Mouse (Mus musculus) heart, embryonic 13.5 days (tissue): ENCODE measurements around the gene Hcfc2. TPM values are rescaled to one million over a fixed set of nuclear protein-coding genes. Genes with fewer than 3 reads are reported as not detected.

Experiments used
- ATAC-seq: fragments of 200-750 bp; cut with Nextera tagmentation; 2 replicates; pipeline ENCODE4 v1.8.0; 2017; ENCODE audit warnings: moderate TSS enrichment; ENCODE audit not compliant: insufficient number of reproducible peaks, low FRiP score, low TSS enrichment; ENCODE audit errors: extremely low read depth
- H3K27ac ChIP-seq: fragments of 300-500 bp; sonication (generic); replicated peaks from 2 replicates; pipeline ENCODE4 v1.5.1; 2015; ENCODE audit warnings: moderate library complexity, mild to moderate bottlenecking, inconsistent platforms
- H3K27me3 ChIP-seq: fragments of 300-500 bp; sonication (generic); replicated peaks from 2 replicates; pipeline ENCODE4 v1.6.1; 2015; ENCODE audit warnings: mild to moderate bottlenecking, inconsistent platforms
- H3K36me3 ChIP-seq: fragments of 300-500 bp; sonication (generic); 2 replicates; pipeline ENCODE4 v1.6.1; 2015; ENCODE audit warnings: mild to moderate bottlenecking, inconsistent platforms
- H3K4me1 ChIP-seq: fragments of 300-500 bp; sonication (generic); 2 replicates; pipeline ENCODE4 v1.6.1; 2015; ENCODE audit warnings: inconsistent platforms
- H3K4me2 ChIP-seq: fragments of 300-500 bp; sonication (generic); 2 replicates; pipeline ENCODE4 v1.6.1; 2015; ENCODE audit warnings: inconsistent platforms, mild to moderate bottlenecking, moderate library complexity
- H3K4me3 ChIP-seq: fragments of 300-500 bp; sonication (generic); 2 replicates; pipeline ENCODE4 v1.5.1; 2015; ENCODE audit warnings: moderate library complexity, mild to moderate bottlenecking, inconsistent platforms
- H3K9ac ChIP-seq: fragments of 300-500 bp; sonication (generic); 2 replicates; pipeline ENCODE4 v1.6.1; 2015; ENCODE audit warnings: inconsistent platforms, mild to moderate bottlenecking, moderate library complexity
- H3K9me3 ChIP-seq: fragments of 300-500 bp; sonication (generic); 2 replicates; pipeline ENCODE4 v1.6.1; 2016; ENCODE audit warnings: inconsistent platforms
- WGBS: fragments of 180-500 bp; shearing (Covaris S2); methylation state at CpG from one replicate; pipeline ENCODE4 v1.1.7; 2015; ENCODE audit warnings: mixed read lengths; 5-methylcytosine and 5-hydroxymethylcytosine counted together
- polyA plus RNA-seq: library from polyadenylated mRNA; unstranded; fragments of >200 nt; fragmentation: Nextera tagmentation; extraction: Ambion mirVana; gene quantifications from 2 replicates; pipeline ENCODE4 v1.2.1, GENCODE M21; 2015

Hcfc2 gene
- polyA plus RNA-seq, 1 experiment from 2014 or later, result 31.3 TPM

GRCm38 (mm10) chr10:82777075-82777474, 81.1 kb downstream of the Hcfc2 start:
- H3K4me2 ChIP-seq, result no peak overlapping the region
- H3K9me3 ChIP-seq, result 0 out of 2 replicates have a peak, but pooled peaks cover 2% of the 10 kb centered on the region
- no peak overlapping the region for H3K4me3 ChIP-seq
- H3K27ac ChIP-seq, result no peak overlapping the region
- 60% methylated on average over 2 of the region's 2 CpGs for WGBS
- no peak; the same call in 1 of the 2 replicates for ATAC-seq
- no peaks in the 10 kb centered on the region for H3K36me3 ChIP-seq
- H3K4me1 ChIP-seq, result peaks cover 13% of the 10 kb centered on the region
- no peaks in the 10 kb centered on the region for H3K27me3 ChIP-seq
- no peak overlapping the region for H3K9ac ChIP-seq

- 28% methylated on average over 13 of the region's 13 CpGs for WGBS
- H3K9ac ChIP-seq, result no peak overlapping the region; the same call in 1 of the 2 replicates
- no peaks in the 10 kb centered on the region for H3K27me3 ChIP-seq
- H3K4me3 ChIP-seq, result no peak overlapping the region
- H3K9me3 ChIP-seq, result 0 out of 2 replicates have a peak, but pooled peaks cover 2% of the 10 kb centered on the region
- peaks cover 13% of the 10 kb centered on the region for H3K4me1 ChIP-seq
- H3K36me3 ChIP-seq, result no peaks in the 10 kb centered on the region
- ATAC-seq, result no peak
- peak overlapping the region; percentile 30; the same call in 1 of the 2 replicates for H3K4me2 ChIP-seq
- no peak overlapping the region for H3K27ac ChIP-seq
These were observed 81.9 kb downstream of the Hcfc2 start for GRCm38 (mm10) chr10:82777886-82778285.

DNA sequence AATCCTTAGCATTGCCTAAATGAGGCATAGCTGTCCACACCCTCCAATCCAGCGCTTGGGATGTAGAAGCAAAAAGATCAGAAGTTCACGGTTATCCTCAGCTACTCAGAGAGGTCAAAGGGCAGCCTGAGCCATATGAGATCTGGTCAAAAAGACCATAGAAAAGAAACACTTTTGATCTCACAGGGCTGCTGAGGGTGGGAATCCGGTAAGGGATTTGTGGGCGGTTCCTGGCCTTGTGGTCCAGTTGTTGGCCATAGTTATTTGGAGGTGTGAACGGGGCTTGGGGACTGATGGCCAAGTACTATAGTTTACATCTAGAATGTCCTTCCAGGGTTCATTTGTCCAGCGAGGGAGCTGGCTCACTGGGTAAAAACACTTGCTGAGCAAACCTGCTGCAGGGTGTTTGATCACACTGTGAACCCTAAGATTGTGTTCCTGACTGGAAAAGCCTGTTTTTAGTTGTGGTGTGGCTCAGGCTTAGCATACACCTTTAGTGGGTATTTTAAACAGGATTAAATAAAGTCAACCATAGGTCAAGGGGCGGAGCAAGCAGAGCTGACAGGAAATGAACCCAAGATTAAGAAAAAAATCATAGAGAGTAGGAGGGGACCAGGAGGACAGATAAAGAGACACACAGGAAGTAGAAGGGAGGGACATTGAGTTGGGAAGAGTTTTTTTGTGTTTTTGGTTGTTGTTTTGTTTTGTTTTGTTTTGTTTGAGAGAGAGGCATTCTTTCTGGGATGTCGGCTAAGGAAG, 83.0 kb downstream of the Hcfc2 start:
- Histone ChIP-seq H3K4me1 (peaks cover 13% of the 10 kb centered on the region), H3K4me2 (no peak overlapping the region)
- no peak for ATAC-seq

GRCm38 (mm10) chr10:82779831-82780230, 83.9 kb downstream of the Hcfc2 start:
- Histone ChIP-seq H3K36me3 (no peaks in the 10 kb centered on the region), H3K9me3 (no peaks in the 10 kb centered on the region), H3K9ac (no peak overlapping the region), H3K4me3 (no peak overlapping the region), H3K4me1 (peaks cover 13% of the 10 kb centered on the region), H3K27me3 (no peaks in the 10 kb centered on the region; the same call in 1 of the 2 replicates), H3K27ac (no peak overlapping the region), H3K4me2 (no peak overlapping the region)
- ATAC-seq, result no peak
- WGBS, result 95% methylated on average over 14 of the region's 14 CpGs

More for the DNA sequence above, 83.0 kb downstream of the Hcfc2 start:
- Histone ChIP-seq H3K9me3 (no peaks in the 10 kb centered on the region), H3K9ac (no peak overlapping the region), H3K4me3 (no peak overlapping the region), H3K27ac (no peak overlapping the region), H3K27me3 (no peaks in the 10 kb centered on the region; the same call in 1 of the 2 replicates), H3K36me3 (no peaks in the 10 kb centered on the region)
- WGBS, result 77% methylated on average over 8 of the region's 8 CpGs

- H3K9ac ChIP-seq, result no peak overlapping the region
- H3K36me3 ChIP-seq, result no peaks in the 10 kb centered on the region
- 89% methylated on average over 3 of the region's 3 CpGs for WGBS
- no peak overlapping the region for H3K27ac ChIP-seq
- H3K4me1 ChIP-seq, result peaks cover 13% of the 10 kb centered on the region
- ATAC-seq, result no peak
- H3K4me3 ChIP-seq, result no peak overlapping the region
- H3K4me2 ChIP-seq, result no peak overlapping the region
- H3K27me3 ChIP-seq, result no peaks in the 10 kb centered on the region; the same call in 1 of the 2 replicates
- no peaks in the 10 kb centered on the region for H3K9me3 ChIP-seq
These were observed 84.4 kb downstream of the Hcfc2 start for GRCm38 (mm10) chr10:82780322-82780721.

GRCm38 (mm10) chr10:82780816-82781215, 84.9 kb downstream of the Hcfc2 start:
- Histone ChIP-seq H3K9ac (no peak overlapping the region), H3K4me2 (no peak overlapping the region), H3K9me3 (no peaks in the 10 kb centered on the region), H3K27me3 (no peaks in the 10 kb centered on the region; the same call in 1 of the 2 replicates), H3K27ac (no peak overlapping the region), H3K4me3 (no peak overlapping the region), H3K4me1 (peaks cover 13% of the 10 kb centered on the region), H3K36me3 (no peaks in the 10 kb centered on the region)
- no peak for ATAC-seq

- Histone ChIP-seq H3K9me3 (no peaks in the 10 kb centered on the region), H3K4me1 (peaks cover 13% of the 10 kb centered on the region), H3K36me3 (no peaks in the 10 kb centered on the region), H3K27me3 (no peaks in the 10 kb centered on the region; the same call in 1 of the 2 replicates), H3K9ac (no peak overlapping the region), H3K4me3 (no peak overlapping the region), H3K27ac (no peak overlapping the region), H3K4me2 (no peak overlapping the region)
- no peak for ATAC-seq
- WGBS, result 25% methylated on average over 2 of the region's 2 CpGs
These were observed 86.5 kb downstream of the Hcfc2 start for GRCm38 (mm10) chr10:82782472-82782871.

- Histone ChIP-seq H3K4me2 (no peak overlapping the region), H3K36me3 (no peaks in the 10 kb centered on the region), H3K27ac (no peak overlapping the region), H3K27me3 (no peaks in the 10 kb centered on the region), H3K4me1 (no peaks in the 10 kb centered on the region), H3K4me3 (no peak overlapping the region), H3K9me3 (no peaks in the 10 kb centered on the region), H3K9ac (no peak overlapping the region)
- ATAC-seq, result no peak
These were observed 93.2 kb downstream of the Hcfc2 start for GRCm38 (mm10) chr10:82789181-82789580.

DNA sequence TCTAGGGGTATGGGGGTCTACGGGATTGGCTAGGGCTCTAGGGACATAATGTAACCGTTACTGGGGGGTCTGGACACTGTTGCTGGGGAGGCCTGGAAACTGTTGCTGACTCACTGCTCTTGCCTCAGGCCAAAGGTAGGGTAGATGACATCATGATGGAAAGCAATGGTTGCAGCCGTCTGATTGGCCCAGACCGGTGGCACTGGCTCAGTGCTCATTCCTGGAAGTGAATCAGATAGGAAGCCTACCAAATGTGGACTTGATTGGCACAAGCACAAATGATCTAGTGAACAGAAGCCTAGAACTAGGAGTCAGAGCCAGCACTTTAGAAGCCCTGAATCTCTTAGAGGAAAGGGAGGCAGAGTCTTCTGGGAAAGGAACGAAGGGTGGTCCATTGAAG, 94.5 kb downstream of the Hcfc2 start:
- WGBS, result 82% methylated on average over 5 of the region's 5 CpGs
- H3K9ac ChIP-seq, result no peak overlapping the region
- H3K9me3 ChIP-seq, result no peaks in the 10 kb centered on the region
- H3K4me3 ChIP-seq, result no peak overlapping the region
- no peak overlapping the region for H3K27ac ChIP-seq
- ATAC-seq, result no peak
- H3K4me2 ChIP-seq, result no peak overlapping the region
- no peaks in the 10 kb centered on the region for H3K27me3 ChIP-seq
- H3K4me1 ChIP-seq, result peaks cover 8% of the 10 kb centered on the region
- H3K36me3 ChIP-seq, result no peaks in the 10 kb centered on the region

DNA sequence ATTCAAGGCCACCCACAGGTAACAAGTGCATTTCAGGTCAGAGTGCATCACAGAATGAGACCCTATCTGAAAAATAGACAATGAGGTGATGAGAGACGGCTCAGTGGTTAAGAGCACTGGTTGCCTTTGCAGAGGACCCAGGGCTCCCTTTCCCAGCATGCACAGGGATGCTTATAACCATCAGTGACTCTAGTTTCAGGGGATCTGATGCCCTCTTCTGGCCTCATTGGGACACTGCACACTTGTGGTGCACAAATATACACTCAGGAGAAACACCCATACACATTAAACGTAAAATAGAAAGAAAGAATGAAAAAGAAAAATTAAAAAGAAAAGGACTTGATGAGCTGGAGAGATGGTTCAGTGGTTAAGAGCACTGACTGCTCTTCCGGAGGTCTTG, 95.8 kb downstream of the Hcfc2 start:
- Histone ChIP-seq H3K9ac (no peak overlapping the region), H3K4me1 (peaks cover 20% of the 10 kb centered on the region), H3K4me3 (no peak overlapping the region), H3K4me2 (no peak overlapping the region), H3K36me3 (no peaks in the 10 kb centered on the region), H3K27ac (no peak overlapping the region), H3K27me3 (no peaks in the 10 kb centered on the region), H3K9me3 (no peaks in the 10 kb centered on the region)
- ATAC-seq, result no peak
- WGBS, result 89% methylated on average over 3 of the region's 3 CpGs
